Mouse (Mus musculus): ENCODE data around the gene Jak1. TPM values are rescaled to one million over a fixed set of nuclear protein-coding genes. Genes with fewer than 3 reads are reported as not detected.

Jak1 gene
- total and polyA plus RNA-seq, 3 experiments = 37.3 to 41.9 TPM; not detected in 1

DNA sequence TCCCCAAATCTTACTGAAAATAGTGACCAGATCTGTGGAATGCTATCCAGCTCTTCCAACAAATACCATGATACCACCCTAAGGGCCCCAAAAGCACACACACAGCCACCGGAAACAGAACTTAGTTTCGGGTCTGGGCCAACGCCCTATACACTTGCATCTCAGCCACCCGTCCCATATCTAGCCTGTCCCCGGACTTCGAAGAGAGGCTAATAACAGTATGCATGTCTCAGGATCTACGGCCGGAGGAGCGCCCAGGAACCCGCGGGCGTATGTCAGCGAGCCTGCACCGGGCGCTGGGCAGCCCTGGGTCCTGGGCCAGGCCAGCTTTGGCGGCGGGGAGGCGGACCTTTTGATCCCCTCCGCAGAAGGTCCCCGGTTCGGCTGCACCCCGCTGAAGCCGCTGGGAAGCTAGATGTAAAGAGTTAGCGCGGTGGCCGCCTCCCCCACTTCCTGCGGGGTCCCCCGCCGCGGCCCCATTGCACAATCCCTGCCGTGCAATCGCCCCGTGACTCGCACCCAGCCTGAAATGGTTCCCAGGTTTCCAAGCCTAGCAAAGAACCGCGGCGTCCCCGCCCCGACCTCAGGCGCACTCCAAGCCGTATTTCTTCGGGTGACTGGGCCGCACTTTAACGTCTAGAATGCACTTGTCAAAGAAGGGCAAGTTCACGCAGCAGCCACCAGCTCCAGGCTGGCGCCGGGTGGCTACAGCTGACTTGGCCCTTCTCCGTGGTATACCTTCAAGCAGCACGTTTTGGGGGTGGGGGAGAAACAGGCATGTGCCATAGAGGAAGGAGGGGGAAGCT is 27.9 kb upstream of the Jak1 start:
- peaks cover 0 to 6% of the 10 kb centered on the region in 2 experiments; a peak in 1 of 4 replicates for H3K4me1 ChIP-seq (ENCODE audit: control insufficient read depth in 1 of 2, insufficient read depth in 2 of 2, low read length in 2 of 2)
- H3K27me3 ChIP-seq (ENCODE audit: control insufficient read depth in 1 of 2, insufficient read depth in 2 of 2, low read length in 2 of 2) = peaks cover 5 to 8% of the 10 kb centered on the region in 2 experiments; a peak in 3 of 4 replicates
- no peaks in the 10 kb centered on the region for H3K36me3 ChIP-seq (ENCODE audit: control insufficient read depth in 1 of 2, insufficient read depth in 2 of 2, low read length in 2 of 2)
- H3K4me3 ChIP-seq (ENCODE audit: control insufficient read depth in 1 of 2, insufficient read depth in 1 of 2, low read depth in 2 of 2, low read length in 2 of 2) = peak overlapping the region; percentile 75 to 91
- no peaks in the 10 kb centered on the region; the same call in 1 of the 2 replicates for H3K79me2 ChIP-seq (ENCODE audit: control insufficient read depth, insufficient read depth, low read length, poor library complexity)
- DNase-seq (ENCODE audit: low read depth, low spot score) = peak; percentile 65
- TF ChIP-seq CHD1 (IDR thresholded peaks at IDR 0.05; ENCODE audit: low read depth, low read length) (no peak), ZNF384 (IDR thresholded peaks at IDR 0.05; ENCODE audit: low read depth, low read length) (no peak), UBTF (IDR thresholded peaks at IDR 0.05; ENCODE audit: borderline replicate concordance, insufficient read depth, low read depth, low read length) (0 out of 2 replicates have a peak, but pooled peaks have one; percentile 25), MYB (IDR thresholded peaks at IDR 0.05; ENCODE audit: low read depth, low read length) (no peak), NELFE (IDR thresholded peaks at IDR 0.05; ENCODE audit: low read depth, low read length) (0 out of 2 replicates have a peak, but pooled peaks have one; percentile 22), SIN3A (IDR thresholded peaks at IDR 0.05; ENCODE audit: low read length) (no peak), E2F4 (IDR thresholded peaks at IDR 0.05; ENCODE audit: borderline replicate concordance, low read depth, low read length) (no peak), MAZ (IDR thresholded peaks at IDR 0.05; ENCODE audit: low read depth, low read length) (peak; percentile 73; the same call in 1 of the 2 replicates)
- H3K9ac ChIP-seq (ENCODE audit: control insufficient read depth, low read depth, low read length, poor library complexity, severe bottlenecking) = peak overlapping the region; percentile 84
- no peaks in the 10 kb centered on the region for H3K9me3 ChIP-seq (replicated peaks; ENCODE audit: insufficient read depth, low read length)
- peak overlapping the region; percentile 72 for H3K27ac ChIP-seq (ENCODE audit: control insufficient read depth, low read depth, low read length)

DNA sequence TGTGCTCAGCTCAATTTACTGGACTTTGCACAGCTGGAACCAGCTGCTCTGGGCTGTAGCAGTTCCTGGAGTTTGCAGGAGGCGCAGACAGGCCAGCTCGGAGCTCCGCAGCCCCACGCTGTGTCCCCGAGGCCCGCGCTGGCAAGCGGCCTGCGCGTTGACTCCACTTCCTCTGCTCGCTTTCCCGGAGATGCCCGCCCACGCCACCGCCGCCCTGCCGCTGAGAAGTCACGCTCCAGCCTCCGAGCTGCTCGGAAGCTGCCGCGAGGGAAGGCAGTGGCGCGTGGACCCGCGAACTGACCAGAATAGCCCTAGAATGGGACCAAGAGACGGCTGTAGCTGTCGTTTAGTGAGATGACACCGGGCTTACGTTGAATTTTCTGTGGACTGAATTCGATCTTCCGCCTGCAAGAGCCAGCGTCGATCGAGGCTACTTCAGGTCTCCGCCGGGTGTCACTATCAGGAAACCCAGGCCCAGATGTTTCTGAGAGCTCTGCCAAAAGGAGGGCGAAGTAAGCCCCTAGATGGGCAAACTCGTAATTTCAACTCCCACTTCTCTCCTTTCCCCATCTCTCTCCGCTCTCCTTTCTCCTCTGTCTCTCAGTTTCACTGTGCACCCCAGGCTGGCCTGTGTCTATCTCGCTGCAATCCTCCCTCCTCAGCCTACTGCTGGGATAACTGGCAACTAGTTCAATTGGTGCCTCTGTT is 27.1 kb upstream of the Jak1 start:
- Histone ChIP-seq H3K27me3 (ENCODE audit: control insufficient read depth in 1 of 2, insufficient read depth in 2 of 2, low read length in 2 of 2) (peaks cover 5 to 8% of the 10 kb centered on the region in 2 experiments; a peak in 3 of 4 replicates), H3K79me2 (ENCODE audit: control insufficient read depth, insufficient read depth, low read length, poor library complexity) (no peaks in the 10 kb centered on the region; the same call in 1 of the 2 replicates), H3K36me3 (ENCODE audit: control insufficient read depth in 1 of 2, insufficient read depth in 2 of 2, low read length in 2 of 2) (no peaks in the 10 kb centered on the region), H3K9me3 (replicated peaks; ENCODE audit: insufficient read depth, low read length) (no peaks in the 10 kb centered on the region), H3K4me1 (ENCODE audit: control insufficient read depth in 1 of 2, insufficient read depth in 2 of 2, low read length in 2 of 2) (peaks cover 0 to 6% of the 10 kb centered on the region in 2 experiments; a peak in 1 of 4 replicates), H3K9ac (ENCODE audit: control insufficient read depth, low read depth, low read length, poor library complexity, severe bottlenecking) (peak overlapping the region; percentile 84), H3K4me3 (ENCODE audit: control insufficient read depth in 1 of 2, insufficient read depth in 1 of 2, low read depth in 2 of 2, low read length in 2 of 2) (peak overlapping the region; percentile 75 to 91), H3K27ac (ENCODE audit: control insufficient read depth, low read depth, low read length) (peak overlapping the region; percentile 72)
- DNase-seq (ENCODE audit: low read depth, low spot score) = peak; percentile 90
- peak in 1 of 2 experiments; percentile 27; a peak in 1 of 4 replicates for TF ChIP-seq EP300 (IDR thresholded peaks at IDR 0.05; ENCODE audit: low read depth in 1 of 2, low read length in 2 of 2)
- no peak for TF ChIP-seq JUND (IDR thresholded peaks at IDR 0.05; ENCODE audit: low read depth, low read length)
- TF ChIP-seq MAFK (IDR thresholded peaks at IDR 0.05; ENCODE audit: borderline replicate concordance, low read depth, low read length) = no peak
- peak; percentile 97 for TF ChIP-seq UBTF (IDR thresholded peaks at IDR 0.05; ENCODE audit: borderline replicate concordance, insufficient read depth, low read depth, low read length)
- no peak for TF ChIP-seq HCFC1 (IDR thresholded peaks at IDR 0.05; ENCODE audit: low read depth, low read length)
- no peak for TF ChIP-seq MAZ (IDR thresholded peaks at IDR 0.05; ENCODE audit: low read depth, low read length)
- no peak for TF ChIP-seq MYB (IDR thresholded peaks at IDR 0.05; ENCODE audit: low read depth, low read length)
- TF ChIP-seq POLR2AphosphoS5 (IDR thresholded peaks at IDR 0.05; ENCODE audit: borderline replicate concordance, low read depth, low read length) = no peak
- peak; percentile 53 for TF ChIP-seq SIN3A (IDR thresholded peaks at IDR 0.05; ENCODE audit: low read length)
- peak; percentile 46; the same call in 1 of the 2 replicates for TF ChIP-seq ELF1 (IDR thresholded peaks at IDR 0.05; ENCODE audit: low read depth, low read length)
- TF ChIP-seq NRF1 (IDR thresholded peaks at IDR 0.05; ENCODE audit: insufficient read depth, low read depth, low read length, poor library complexity, severe bottlenecking) = no peak
- TF ChIP-seq POLR2A (IDR thresholded peaks at IDR 0.05; ENCODE audit: control insufficient read depth in 1 of 2, insufficient read depth in 1 of 2, low read depth in 1 of 2, low read length in 2 of 2, poor library complexity in 1 of 2) = peak; percentile 66 to 70
- no peak for TF ChIP-seq ZKSCAN1 (IDR thresholded peaks at IDR 0.05; ENCODE audit: low read depth, low read length)
- TF ChIP-seq MAX (IDR thresholded peaks at IDR 0.05; ENCODE audit: low read length) = peak; percentile 77
- TF ChIP-seq NELFE (IDR thresholded peaks at IDR 0.05; ENCODE audit: low read depth, low read length) = peak; percentile 74
- TF ChIP-seq USF2 (IDR thresholded peaks at IDR 0.05; ENCODE audit: borderline replicate concordance in 1 of 2, insufficient read depth in 1 of 2, low read depth in 1 of 2, low read length in 2 of 2) = no peak
- no peak for TF ChIP-seq USF1 (IDR thresholded peaks at IDR 0.05; ENCODE audit: low read depth, low read length)
- no peak for TF ChIP-seq GATA1 (IDR thresholded peaks at IDR 0.05; ENCODE audit: low read depth, low read length)
- peak; percentile 64 for TF ChIP-seq MXI1 (IDR thresholded peaks at IDR 0.05; ENCODE audit: low read depth, low read length)
- no peak for TF ChIP-seq E2F4 (IDR thresholded peaks at IDR 0.05; ENCODE audit: borderline replicate concordance, low read depth, low read length)
- TF ChIP-seq TAL1 (IDR thresholded peaks at IDR 0.05; ENCODE audit: low read length) = 0 out of 2 replicates have a peak, but pooled peaks have one; percentile 17
- no peak; the same call in 1 of the 2 replicates for TF ChIP-seq CHD1 (IDR thresholded peaks at IDR 0.05; ENCODE audit: low read depth, low read length)
- TF ChIP-seq TBP (IDR thresholded peaks at IDR 0.05; ENCODE audit: low read depth, low read length) = 0 out of 2 replicates have a peak, but pooled peaks have one; percentile 46
- TF ChIP-seq MYC (IDR thresholded peaks at IDR 0.05; ENCODE audit: low read depth, low read length) = 0 out of 2 replicates have a peak, but pooled peaks have one; percentile 53
